Mouse (Mus musculus): ENCODE data around the gene Ddx43.

DNA sequence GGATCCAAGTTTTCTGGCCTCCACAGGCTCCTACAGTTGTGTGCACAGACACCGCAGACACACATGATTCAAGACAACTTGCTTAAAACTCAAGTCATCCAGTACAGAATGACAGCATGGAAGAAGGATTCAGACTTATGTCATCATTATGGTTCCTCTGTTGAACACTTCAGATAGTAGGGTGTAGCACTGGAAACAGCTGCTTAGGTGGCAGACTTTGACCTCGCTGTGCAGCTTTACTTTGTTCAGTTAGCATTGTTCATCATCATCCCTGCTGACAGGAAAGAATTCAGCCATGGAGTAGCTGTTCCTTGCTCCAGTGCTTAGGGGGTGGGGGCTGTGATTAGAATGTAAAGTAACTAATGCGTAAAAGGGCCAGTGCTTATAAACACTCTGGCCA, 70.1 kb downstream of the Ddx43 start:
- TF ChIP-seq CTCF (IDR thresholded peaks at IDR 0.05; ENCODE audit: insufficient read depth, low read length) (no peak), POLR2A (IDR thresholded peaks at IDR 0.05; ENCODE audit: borderline replicate concordance, extremely low read depth, low read depth, low read length) (no peak)
